Mouse (Mus musculus): ENCODE data around the gene Grem2. TPM values are rescaled to one million over a fixed set of nuclear protein-coding genes. Genes with fewer than 3 reads are reported as not detected.

The Grem2 gene
- total and polyA plus RNA-seq, 3 experiments, result not detected

GRCm38 (mm10) chr1:174908232-174908631, 13.4 kb downstream of the Grem2 start:
- no peaks in the 10 kb centered on the region for H3K9me3 ChIP-seq (replicated peaks; ENCODE audit: insufficient read depth, low read length)
- no peaks in the 10 kb centered on the region for H3K27me3 ChIP-seq (ENCODE audit: control insufficient read depth in 1 of 2, insufficient read depth in 2 of 2, low read length in 2 of 2)
- no peak for DNase-seq (ENCODE audit: low read depth, low spot score)
- H3K4me1 ChIP-seq (ENCODE audit: control insufficient read depth in 1 of 2, insufficient read depth in 2 of 2, low read length in 2 of 2), result no peaks in the 10 kb centered on the region
- H3K27ac ChIP-seq (ENCODE audit: control insufficient read depth, low read depth, low read length), result no peak overlapping the region
- no peak for TF ChIP-seq ZC3H11A (IDR thresholded peaks at IDR 0.05; ENCODE audit: low read depth, low read length)
- TF ChIP-seq MAFK (IDR thresholded peaks at IDR 0.05; ENCODE audit: borderline replicate concordance, low read depth, low read length), result no peak
- no peak for TF ChIP-seq CTCF (IDR thresholded peaks at IDR 0.05 in 2 of 3, conservative IDR thresholded peaks at IDR 0.05 in 1 of 3; ENCODE audit: control insufficient read depth in 1 of 3, insufficient read depth in 1 of 3, low read depth in 2 of 3, low read length in 3 of 3, poor library complexity in 1 of 3, severe bottlenecking in 1 of 3)
- no peak for TF ChIP-seq HCFC1 (IDR thresholded peaks at IDR 0.05; ENCODE audit: low read depth, low read length)
- TF ChIP-seq EP300 (IDR thresholded peaks at IDR 0.05; ENCODE audit: low read depth in 1 of 2, low read length in 2 of 2), result no peak
- TF ChIP-seq TAL1 (IDR thresholded peaks at IDR 0.05; ENCODE audit: low read length), result no peak
- no peak for TF ChIP-seq KAT2A (conservative IDR thresholded peaks at IDR 0.05; ENCODE audit: low read depth, low read length)
- TF ChIP-seq POLR2A (IDR thresholded peaks at IDR 0.05; ENCODE audit: control insufficient read depth in 1 of 2, insufficient read depth in 1 of 2, low read depth in 1 of 2, low read length in 2 of 2, poor library complexity in 1 of 2), result no peak
- TF ChIP-seq GATA1 (IDR thresholded peaks at IDR 0.05; ENCODE audit: low read depth, low read length), result no peak
- no peak for TF ChIP-seq RCOR1 (IDR thresholded peaks at IDR 0.05; ENCODE audit: low read depth, low read length)
- TF ChIP-seq SMC3 (IDR thresholded peaks at IDR 0.05; ENCODE audit: low read depth, low read length), result no peak
- TF ChIP-seq ZKSCAN1 (IDR thresholded peaks at IDR 0.05; ENCODE audit: low read depth, low read length), result no peak
- TF ChIP-seq USF2 (IDR thresholded peaks at IDR 0.05; ENCODE audit: borderline replicate concordance in 1 of 2, insufficient read depth in 1 of 2, low read depth in 1 of 2, low read length in 2 of 2), result no peak
- no peak for TF ChIP-seq ZMIZ1 (IDR thresholded peaks at IDR 0.05; ENCODE audit: low read depth, low read length)
- TF ChIP-seq CHD2 (IDR thresholded peaks at IDR 0.05; ENCODE audit: low read length), result no peak
- TF ChIP-seq TCF12 (IDR thresholded peaks at IDR 0.05; ENCODE audit: low read depth, low read length), result no peak
- no peak for TF ChIP-seq MYC (IDR thresholded peaks at IDR 0.05; ENCODE audit: low read depth, low read length)
- TF ChIP-seq JUND (IDR thresholded peaks at IDR 0.05; ENCODE audit: low read depth, low read length), result no peak
- TF ChIP-seq USF1 (IDR thresholded peaks at IDR 0.05; ENCODE audit: low read depth, low read length), result no peak
- no peak for TF ChIP-seq POLR2AphosphoS2 (IDR thresholded peaks at IDR 0.05; ENCODE audit: low read length)
- H3K79me2 ChIP-seq (ENCODE audit: control insufficient read depth, insufficient read depth, low read length, poor library complexity), result no peaks in the 10 kb centered on the region
- no peaks in the 10 kb centered on the region for H3K36me3 ChIP-seq (ENCODE audit: control insufficient read depth in 1 of 2, insufficient read depth in 2 of 2, low read length in 2 of 2)
- no peak overlapping the region for H3K4me3 ChIP-seq (ENCODE audit: control insufficient read depth in 1 of 2, insufficient read depth in 1 of 2, low read depth in 2 of 2, low read length in 2 of 2)
- H3K9ac ChIP-seq (ENCODE audit: control insufficient read depth, low read depth, low read length, poor library complexity, severe bottlenecking), result no peak overlapping the region

- H3K4me1 ChIP-seq (ENCODE audit: control insufficient read depth in 1 of 2, insufficient read depth in 2 of 2, low read length in 2 of 2), result no peaks in the 10 kb centered on the region
- H3K9ac ChIP-seq (ENCODE audit: control insufficient read depth, low read depth, low read length, poor library complexity, severe bottlenecking), result no peak overlapping the region
- TF ChIP-seq MXI1 (IDR thresholded peaks at IDR 0.05; ENCODE audit: low read depth, low read length), result no peak
- no peak for TF ChIP-seq CHD1 (IDR thresholded peaks at IDR 0.05; ENCODE audit: low read depth, low read length)
- TF ChIP-seq E2F4 (IDR thresholded peaks at IDR 0.05; ENCODE audit: borderline replicate concordance, low read depth, low read length), result no peak
- no peak for TF ChIP-seq RCOR1 (IDR thresholded peaks at IDR 0.05; ENCODE audit: low read depth, low read length)
- no peak for TF ChIP-seq POLR2AphosphoS2 (IDR thresholded peaks at IDR 0.05; ENCODE audit: low read length)
- TF ChIP-seq USF1 (IDR thresholded peaks at IDR 0.05; ENCODE audit: low read depth, low read length), result no peak
- no peak for TF ChIP-seq ZC3H11A (IDR thresholded peaks at IDR 0.05; ENCODE audit: low read depth, low read length)
- no peak for TF ChIP-seq ZKSCAN1 (IDR thresholded peaks at IDR 0.05; ENCODE audit: low read depth, low read length)
- TF ChIP-seq ZMIZ1 (IDR thresholded peaks at IDR 0.05; ENCODE audit: low read depth, low read length), result no peak
- no peak for TF ChIP-seq MEF2A (IDR thresholded peaks at IDR 0.05; ENCODE audit: extremely low read depth, insufficient replicate concordance, low read depth, low read length, poor library complexity, severe bottlenecking)
- no peak for TF ChIP-seq ELF1 (IDR thresholded peaks at IDR 0.05; ENCODE audit: low read depth, low read length)
- no peak for TF ChIP-seq SMC3 (IDR thresholded peaks at IDR 0.05; ENCODE audit: low read depth, low read length)
- no peak for TF ChIP-seq JUND (IDR thresholded peaks at IDR 0.05; ENCODE audit: low read depth, low read length)
- no peak for TF ChIP-seq NELFE (IDR thresholded peaks at IDR 0.05; ENCODE audit: low read depth, low read length)
- no peak for TF ChIP-seq MAZ (IDR thresholded peaks at IDR 0.05; ENCODE audit: low read depth, low read length)
- TF ChIP-seq TAL1 (IDR thresholded peaks at IDR 0.05; ENCODE audit: low read length), result no peak
- H3K36me3 ChIP-seq (ENCODE audit: control insufficient read depth in 1 of 2, insufficient read depth in 2 of 2, low read length in 2 of 2), result no peaks in the 10 kb centered on the region
- H3K4me3 ChIP-seq (ENCODE audit: control insufficient read depth in 1 of 2, insufficient read depth in 1 of 2, low read depth in 2 of 2, low read length in 2 of 2), result no peak overlapping the region
- no peaks in the 10 kb centered on the region for H3K79me2 ChIP-seq (ENCODE audit: control insufficient read depth, insufficient read depth, low read length, poor library complexity)
- H3K27ac ChIP-seq (ENCODE audit: control insufficient read depth, low read depth, low read length), result no peak overlapping the region
- DNase-seq (ENCODE audit: low read depth, low spot score), result no peak
- H3K9me3 ChIP-seq (replicated peaks; ENCODE audit: insufficient read depth, low read length), result no peaks in the 10 kb centered on the region
- no peaks in the 10 kb centered on the region for H3K27me3 ChIP-seq (ENCODE audit: control insufficient read depth in 1 of 2, insufficient read depth in 2 of 2, low read length in 2 of 2)
Observed at GRCm38 (mm10) chr1:174907637-174908036, 14.0 kb downstream of the Grem2 start.

Data from MEL (cell line).